Mouse (Mus musculus) large intestine, adult 2 months (tissue): ENCODE measurements around the gene Cic. TPM values are rescaled to one million over a fixed set of nuclear protein-coding genes. Genes with fewer than 3 reads are reported as not detected.
"Not testable (repeated sequence)": the region's sequence is repeated elsewhere in the genome, so short reads cannot be mapped to it uniquely, and the experiment has no call there.

Experiments
- DNase-seq: peaks from one replicate; pipeline ENCODE4 v3.0.0-alpha.2; 2012; ENCODE audit warnings: low read depth, low spot score
- WGBS: fragments of 180-500 bp; shearing (Covaris S2); methylation state at CpG from one replicate; pipeline ENCODE4 v1.1.7; 2018; 5-methylcytosine and 5-hydroxymethylcytosine counted together
- polyA plus RNA-seq: library from polyadenylated mRNA; depleted of rRNA; stranded (reverse); fragments of >200 nt; gene quantifications from 2 replicates; pipeline ENCODE4 v1.2.3, GENCODE M21; 2012

Gene Cic
- polyA plus RNA-seq, 1 experiment: 44.3 TPM

DNA sequence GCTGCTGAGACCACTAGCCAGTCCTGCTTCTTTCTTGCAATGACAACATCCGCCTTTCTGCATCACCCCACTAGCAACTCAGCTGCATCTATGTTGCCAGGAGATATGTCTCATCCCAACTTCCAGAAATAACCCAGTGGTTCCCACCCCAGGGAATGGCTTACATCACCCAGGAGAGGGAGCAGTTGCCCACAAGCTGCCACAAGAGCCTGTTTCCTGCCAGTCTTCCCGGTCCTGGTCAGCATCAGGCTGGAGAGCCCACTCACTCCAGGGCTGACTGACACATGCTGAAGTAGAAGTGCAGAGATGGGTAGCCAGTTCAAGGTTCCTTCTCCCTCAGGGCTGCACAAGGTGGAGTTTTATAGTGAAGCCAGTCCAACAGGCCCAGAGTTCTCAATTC is 26.4 kb upstream of the Cic start:
- no peak for DNase-seq
- WGBS: 36% methylated on average over 2 of the region's 2 CpGs

DNA sequence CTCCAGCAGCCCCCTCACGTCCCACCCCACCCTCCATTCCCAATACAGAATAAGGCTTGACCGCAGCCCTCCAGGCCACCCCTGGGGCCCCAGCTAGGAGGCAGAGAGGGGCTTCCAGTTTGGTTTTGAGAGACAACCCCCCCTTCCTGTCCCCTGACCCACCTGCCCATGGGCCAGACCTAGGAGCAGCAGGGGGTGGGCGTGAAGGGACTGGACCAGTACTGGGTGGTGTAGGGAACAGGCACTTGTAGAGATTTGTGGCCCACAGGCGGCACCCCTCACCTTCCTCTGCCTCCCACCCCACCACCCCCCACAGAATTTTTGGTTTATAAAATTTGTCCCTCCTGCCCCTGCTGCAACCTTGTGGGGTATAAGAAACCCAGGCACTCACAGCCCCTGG is 24.1 kb upstream of the Cic start:
- 80% methylated on average over 4 of the region's 4 CpGs for WGBS
- DNase-seq: no peak

DNA sequence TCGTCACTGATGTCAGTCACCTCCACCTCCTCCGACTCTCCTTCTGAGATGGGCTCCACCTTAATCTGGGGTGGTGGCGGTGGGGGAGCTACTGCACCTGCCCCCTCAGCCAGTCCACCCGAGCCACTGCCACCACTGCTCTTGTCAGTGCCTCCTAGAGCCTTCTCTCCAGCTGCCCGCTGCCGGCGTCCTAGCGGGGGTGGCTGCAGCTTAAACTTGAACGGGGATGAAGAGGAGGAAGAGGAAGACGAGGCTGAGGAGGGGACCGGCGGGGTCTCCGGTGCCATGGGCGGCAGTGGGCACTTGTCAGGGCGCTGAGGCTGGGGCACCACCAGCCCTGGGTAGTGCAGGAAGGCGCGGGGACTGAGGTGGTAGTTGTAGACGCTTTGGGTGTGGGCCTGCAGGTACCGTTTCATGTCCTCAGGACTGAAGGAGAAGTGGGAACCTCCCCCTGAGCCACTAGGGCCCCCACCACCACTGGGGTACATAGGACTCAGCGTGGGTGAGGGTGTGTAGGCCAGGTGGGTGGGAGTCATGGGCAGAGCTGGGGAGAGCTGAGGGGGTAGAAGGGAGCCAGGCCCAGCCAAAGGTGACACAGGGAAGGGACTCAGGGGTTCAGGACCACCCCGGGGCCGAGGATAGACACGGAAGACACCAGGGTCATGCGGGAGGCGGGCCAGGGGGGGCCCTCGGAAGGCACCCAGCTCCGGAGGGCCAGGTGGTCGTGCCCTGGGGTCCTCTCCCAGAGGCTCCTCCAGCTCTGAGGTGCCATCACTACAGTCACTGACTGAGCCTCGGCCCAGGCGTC is 22.7 kb upstream of the Cic start:
- DNase-seq: no peak
- 89% methylated on average over 30 of the region's 30 CpGs for WGBS

DNA sequence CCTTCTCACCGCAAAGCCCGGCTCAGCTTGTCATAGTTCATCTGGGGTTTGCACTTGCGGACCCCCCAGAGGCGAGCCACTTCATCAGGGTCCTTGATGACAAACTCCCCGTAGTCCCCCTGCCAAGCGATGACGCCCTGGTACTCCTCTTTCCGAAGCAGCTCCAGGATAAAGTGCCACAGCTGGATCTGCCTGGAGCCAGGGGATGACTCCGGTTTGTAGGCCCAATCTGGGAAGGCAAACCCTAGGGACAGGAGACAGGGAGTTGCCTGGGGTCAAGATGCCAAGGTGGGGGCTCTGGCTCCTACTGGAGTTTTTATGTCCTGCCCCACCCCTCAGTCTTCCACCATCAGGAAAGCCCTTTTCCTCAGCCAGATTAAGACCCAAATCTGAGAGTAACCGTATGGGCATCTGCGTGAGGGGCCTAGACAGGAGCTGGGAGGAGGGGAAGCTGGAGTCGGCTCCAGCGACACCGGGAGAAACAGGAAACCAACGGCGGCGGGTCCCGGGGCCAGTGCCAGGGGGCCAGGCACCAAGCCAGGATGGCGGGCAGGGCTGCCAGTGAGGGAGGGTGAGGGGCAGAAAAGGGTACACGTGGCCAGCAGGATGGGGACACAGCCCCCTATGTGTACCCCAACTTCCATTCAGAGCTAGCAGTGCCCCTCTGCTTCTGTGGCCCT is 21.3 kb upstream of the Cic start:
- WGBS: 40% methylated on average over 20 of the region's 20 CpGs
- DNase-seq: no peak

DNA sequence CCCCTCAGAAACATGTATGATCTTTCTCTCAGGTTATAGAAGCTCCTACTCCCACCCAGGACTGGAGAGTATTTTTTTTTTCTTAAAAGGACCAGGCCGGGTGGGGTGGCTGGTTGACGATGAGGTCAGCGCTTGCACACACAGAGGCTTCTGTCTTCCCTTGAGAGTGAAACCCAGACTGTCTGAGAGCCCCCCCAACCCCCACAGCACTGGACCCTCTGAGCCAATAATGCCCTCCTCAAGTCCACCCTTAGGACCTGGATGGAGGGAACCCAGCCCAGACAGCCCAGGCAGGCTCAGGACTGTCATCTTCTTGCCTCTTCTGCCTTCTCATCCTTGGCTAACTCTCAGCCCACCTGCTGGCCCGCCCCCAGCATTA is 20.8 kb upstream of the Cic start:
- 22% methylated on average over 4 of the region's 4 CpGs for WGBS
- DNase-seq: no peak

DNA sequence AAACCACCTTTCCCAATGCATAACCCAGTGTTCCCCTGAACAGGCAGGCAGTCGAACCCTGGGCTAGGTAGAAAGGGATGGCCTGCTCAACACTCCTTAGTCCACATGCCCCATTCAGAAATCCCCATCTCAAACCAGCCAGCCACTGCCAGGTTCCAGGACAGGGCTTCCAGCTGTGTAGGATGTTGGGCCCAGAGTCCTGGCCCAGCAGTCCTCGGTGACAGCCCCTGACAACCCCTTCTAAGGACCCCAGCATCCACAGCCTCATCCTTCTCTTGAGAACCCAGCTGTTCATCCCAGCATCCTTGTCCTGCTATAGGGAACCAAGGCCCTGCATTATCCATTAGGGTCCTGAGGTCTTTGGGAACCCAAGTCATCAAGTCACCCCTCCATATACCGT is 20.0 kb upstream of the Cic start:
- 21% methylated on average over 3 of the region's 3 CpGs for WGBS
- no peak for DNase-seq

DNA sequence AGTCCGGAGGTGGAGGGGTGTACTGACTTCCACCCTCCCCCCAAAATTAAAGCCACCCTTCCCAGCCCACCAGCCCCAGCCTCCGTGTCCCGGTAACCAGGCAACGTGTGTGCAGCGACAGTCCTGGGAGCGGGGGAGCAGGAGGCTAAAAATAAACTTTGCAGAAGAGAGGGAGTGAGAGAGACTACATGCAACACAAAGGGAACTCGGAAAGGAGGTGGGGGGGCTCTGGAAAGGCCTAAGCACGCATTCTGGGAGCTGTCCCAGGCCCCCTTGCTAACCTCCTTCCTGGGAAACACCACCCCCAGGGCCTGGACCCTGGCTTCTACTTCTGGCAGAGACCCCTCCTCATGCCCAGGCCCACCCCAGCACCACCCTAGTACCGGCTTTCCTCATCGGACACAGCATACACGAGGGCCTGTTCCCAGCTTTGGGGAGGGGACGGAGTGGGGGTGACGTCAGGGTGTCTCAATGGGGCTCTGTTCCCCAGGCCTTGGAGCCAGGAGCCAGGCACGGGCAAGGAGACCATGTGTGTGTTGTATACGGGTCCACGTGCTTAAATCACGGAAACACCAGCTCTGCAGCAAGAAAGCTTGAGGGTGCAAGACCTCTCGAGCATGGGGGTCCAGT is 19.4 kb upstream of the Cic start:
- DNase-seq: no peak

DNA sequence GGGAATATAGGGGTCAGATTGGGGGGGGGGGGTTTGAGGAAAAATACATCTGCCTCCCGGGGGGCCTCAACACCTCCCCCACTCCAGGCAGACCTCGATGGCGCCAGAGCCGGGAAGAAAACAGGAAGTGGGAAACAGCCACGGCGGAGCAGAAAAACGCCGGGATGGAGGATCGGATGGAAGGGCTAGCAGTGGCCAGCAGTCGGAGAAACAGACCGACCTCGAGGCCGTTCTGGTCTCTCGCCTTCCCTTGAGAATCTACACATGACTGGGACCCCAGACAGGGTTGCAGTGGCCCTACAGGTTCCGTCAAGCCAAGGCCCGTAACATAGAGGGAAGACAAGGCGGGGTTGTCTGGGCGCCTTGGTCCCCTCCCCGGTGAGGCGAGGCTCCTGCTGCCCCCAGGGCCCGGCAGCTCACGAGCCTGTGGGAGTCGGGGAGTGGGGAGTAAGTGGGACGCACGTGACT is 18.6 kb upstream of the Cic start:
- WGBS: 1% methylated on average over 25 of the region's 25 CpGs
- no peak for DNase-seq

More for the DNA sequence above, 19.4 kb upstream of the Cic start:
- 11% methylated on average over 18 of the region's 18 CpGs for WGBS

DNA sequence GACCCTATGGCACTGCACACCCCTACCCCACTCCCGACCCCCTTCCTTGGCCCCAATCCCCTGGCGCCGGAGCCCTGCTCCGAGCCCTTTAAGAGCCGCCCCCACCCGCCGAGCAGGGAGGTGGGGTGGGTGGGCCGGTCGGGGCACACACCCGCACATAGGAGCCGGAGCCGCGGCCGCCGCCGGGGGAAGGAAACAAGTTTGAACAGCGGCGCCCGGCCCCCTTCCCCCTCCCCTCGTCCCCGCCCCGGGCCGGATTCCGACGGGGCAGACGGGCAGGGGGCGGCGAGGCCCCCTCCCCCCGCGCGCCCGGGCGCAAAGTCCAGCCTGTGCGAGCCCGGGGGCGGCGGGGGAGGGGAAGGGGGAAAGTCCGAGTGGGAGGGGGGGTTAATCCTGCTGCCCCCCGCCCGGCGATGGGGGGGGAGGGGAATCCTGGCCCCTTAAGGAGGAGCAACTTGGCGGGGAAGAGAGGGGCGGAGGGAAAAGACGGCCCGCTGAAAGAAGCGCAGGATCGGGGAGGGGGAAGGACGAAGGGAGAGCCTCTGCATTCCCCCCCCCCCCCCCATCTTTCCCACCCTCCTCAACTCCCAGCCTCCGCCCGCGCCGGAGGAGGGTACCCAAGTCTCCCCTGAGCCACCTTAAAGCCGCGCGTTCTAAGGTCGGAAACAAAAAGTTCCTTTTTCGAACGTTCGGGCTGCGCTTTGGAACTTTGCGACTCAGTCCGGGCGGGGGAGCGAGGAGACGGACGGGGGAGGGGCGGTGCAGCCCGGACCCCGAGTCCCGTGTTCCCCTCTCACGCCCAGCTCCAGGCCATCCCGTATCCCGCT is 18.0 kb upstream of the Cic start:
- no peak for DNase-seq

DNA sequence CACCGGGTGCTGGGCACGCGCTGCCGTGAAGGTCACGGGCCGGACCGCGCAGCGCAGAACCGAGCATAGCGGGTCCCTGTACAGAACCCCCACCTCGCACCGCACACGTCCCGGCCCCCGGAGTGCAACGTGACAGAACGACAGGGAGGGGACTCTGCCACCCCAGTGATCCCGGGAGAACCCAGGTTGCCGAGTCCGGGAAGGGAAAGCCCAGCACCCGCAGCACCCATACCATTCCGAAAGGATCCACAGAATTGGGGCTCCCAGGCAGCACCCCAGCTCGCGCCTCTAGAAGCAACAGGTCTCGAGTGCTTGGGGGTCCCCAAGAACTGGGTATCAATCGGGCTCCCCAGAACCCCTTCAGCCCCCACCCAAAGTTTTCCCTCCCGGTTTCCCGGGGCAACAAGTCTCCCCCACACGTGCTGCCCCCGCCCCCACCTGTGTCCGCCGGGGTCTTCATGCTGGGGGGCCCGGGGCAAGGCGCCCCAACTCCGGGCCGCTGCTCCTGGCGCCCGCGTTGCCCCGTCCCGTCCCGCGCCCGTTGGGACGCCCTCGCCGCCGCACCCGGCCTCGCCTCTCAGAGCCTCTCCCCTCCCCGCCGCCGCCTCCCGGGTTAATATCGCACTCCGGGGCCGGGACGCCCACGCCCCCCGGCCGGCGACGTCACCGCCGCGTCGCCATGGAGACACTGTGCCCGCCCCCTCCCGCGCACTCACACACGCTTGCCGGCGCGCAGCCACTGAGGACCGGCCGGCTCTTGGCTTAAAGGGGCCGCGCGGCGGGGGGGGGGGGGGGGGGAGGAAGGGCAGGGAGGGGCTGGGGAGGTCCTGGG is 17.1 kb upstream of the Cic start, which contains the start of gene Erf:
Gene Erf (minus strand): TSS at position 621 of the 832 bp plus-strand sequence.
- WGBS: under 1% methylated on average over 80 of the region's 81 CpGs
- DNase-seq: no peak

More for the DNA sequence above, 18.0 kb upstream of the Cic start:
- WGBS: under 1% methylated on average over 61 of the region's 73 CpGs

DNA sequence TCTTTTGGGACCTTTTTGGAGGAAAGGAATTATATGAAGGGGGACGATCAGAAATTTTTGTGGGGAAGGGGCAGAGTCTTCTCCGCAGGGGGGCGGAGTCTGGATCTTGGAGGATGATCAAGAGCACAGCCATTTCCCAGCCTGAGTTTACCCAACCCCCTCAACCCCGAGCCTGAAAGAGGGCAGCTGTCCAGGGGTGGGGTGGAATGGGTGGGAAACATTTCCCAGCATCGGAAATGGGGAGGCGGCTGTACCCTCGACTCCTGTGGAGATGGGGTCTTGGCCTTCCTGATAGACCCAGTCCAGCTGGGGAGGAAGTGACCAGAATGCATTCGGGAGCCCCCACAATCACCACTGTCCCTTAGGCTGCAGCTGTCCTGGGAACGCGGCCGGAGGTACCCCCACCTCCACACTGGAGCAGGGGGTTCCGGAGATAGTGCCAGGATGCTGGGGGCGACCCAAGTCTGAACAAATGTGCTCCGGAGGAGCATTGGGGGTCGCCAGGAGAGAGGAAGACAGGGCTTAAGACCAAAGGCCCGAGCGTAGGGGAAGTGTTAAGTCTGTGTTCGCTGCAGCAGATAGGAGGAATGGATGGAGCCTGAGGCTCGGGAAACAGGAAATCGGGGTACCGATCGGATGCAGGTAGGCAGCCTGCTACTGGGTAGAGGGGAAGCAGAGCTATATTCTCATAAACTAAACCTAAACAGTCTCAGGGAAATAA is 16.3 kb upstream of the Cic start:
- DNase-seq: no peak
- WGBS: 19% methylated on average over 22 of the region's 22 CpGs

DNA sequence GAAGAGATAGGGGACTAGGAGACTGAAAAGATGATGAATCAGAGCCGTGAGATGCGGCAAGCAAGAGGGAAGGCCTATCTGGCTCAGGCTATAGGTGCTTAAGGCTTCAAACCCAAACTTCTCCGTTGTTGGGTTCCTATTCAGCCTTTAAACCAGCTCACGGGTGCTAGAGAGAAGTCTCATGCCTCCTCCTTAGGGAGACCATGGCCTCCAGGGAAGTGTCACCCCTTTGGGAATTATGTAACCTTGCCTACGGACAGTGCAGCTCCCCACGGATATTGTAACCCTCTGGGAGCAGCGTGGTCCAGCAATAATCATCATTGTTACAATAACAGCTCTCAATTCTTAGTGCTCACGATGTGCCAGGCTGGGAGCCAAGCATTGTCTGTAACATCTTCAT is 15.7 kb upstream of the Cic start:
- DNase-seq: no peak
- WGBS: 49% methylated on average over 8 of the region's 8 CpGs

DNA sequence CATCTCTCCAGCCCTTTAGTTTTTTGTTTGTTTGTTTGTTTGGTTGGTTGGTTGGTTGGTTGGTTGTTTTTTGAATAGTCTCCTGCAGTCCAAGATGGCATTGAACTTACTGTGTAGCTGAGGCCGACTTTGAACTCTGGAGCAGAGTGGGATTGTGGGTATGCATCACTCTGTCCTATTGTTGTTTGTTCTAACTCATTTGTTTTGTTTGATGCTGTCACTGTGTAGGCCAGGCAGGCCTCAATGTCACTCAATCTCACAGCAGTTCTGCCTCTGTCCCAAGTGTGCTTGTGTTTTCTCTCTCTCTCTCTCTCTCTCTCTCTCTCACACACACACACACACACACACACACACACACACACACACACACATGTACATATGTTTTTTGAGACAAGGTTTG is 5.6 kb upstream of the Cic start:
- no peak for DNase-seq
- 70% methylated on average over 1 of the region's 1 CpGs for WGBS

DNA sequence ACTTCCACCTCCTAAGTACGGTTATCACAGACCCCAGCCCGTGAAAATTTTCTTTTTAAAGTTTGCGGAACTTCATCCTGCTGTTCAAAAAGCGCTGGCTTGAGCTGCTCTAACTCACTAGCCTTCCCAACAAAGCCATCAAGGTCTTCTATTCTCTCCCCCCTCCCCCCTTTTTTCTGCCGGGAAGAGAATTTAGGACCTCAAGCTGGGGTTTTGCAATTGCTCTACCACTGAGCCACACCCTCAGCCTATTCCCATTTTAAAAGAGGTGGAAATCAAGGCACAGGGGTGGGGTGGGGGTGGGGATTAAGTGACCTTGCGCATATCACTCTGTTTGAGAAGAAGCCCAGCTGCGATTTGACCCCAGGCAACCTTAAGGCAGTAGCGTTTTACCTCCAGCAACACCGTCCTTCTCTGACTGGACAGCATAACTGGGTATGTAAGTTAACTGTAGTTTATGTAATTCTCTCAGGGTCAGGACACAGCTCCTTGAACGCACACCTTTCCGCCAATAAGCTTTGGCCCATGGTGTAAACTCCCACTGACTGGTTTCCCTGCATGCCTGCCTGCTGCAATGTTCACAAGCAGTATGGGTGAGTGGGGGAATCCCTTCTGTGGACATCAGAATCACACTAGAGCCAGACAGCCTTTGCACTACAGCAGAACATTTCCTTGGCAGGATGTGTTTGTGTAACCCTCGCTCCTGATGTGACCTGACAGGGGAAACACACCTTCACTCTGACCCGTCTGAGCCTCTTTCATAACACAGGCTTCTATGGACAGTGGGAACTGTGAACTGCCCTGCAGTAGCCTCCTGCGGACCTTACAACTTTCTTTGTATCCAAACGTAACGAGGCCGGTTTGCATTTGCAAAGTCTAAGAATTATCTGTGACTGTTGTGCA is 3.3 kb upstream of the Cic start:
- DNase-seq: no peak

DNA sequence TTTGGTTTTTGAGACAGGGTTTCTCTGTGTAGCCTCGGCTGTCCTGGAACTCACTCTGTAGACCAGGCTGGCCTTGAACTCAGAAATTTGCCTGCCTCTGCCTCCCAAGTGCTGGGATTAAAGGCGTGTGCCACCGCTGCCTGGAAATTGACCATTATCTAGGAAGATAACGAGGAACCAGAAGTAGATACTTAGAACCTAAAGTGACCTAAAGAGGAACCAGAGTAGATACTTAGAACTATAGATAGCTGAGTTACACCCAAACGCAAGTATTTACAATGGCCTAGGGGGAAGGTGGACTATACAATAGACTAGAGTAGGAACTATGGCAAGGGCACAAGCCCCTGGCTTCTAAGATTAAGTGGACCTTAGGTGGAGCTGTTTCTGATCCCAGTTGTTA is 1.8 kb upstream of the Cic start:
- WGBS: 82% methylated on average over 5 of the region's 5 CpGs
- DNase-seq: not testable (repeated sequence)

More for the DNA sequence above, 3.3 kb upstream of the Cic start:
- 60% methylated on average over 17 of the region's 17 CpGs for WGBS

DNA sequence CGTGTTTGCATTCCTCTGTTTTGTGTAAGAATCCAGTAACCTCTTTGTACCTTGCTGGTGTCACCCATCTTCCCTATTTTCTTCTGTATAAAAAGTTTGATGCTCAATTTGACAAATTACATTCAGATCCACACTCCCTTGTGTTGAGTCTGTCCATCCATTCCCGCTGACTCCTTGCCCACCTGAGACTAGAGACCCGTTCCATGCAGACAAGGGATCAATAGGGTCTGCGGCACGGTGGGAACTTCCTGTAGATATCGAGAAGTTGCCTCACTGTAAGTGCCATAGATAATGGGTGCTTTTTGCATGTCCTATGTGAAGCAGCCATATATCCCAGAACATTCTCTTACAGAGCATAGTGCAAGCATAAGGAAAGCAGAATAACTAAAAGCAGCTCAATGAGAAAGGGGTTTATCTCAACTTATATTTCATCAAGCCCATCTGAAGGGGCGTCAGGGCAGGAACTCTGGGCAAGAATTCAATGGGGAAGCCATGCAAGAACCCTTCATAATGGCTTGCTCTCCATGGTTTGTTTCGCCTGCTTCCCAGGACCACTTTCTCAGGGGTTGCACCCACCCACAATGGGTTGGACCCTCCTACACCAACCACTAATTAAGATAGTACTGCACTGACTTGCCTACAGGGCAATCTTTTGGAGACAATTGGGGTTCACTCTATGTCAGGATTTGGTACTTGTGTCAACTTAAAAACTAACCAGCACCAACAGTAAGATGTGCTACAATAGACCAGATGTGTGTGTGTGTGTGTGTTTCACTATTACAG is 1.1 kb upstream of the Cic start:
- DNase-seq: no peak
- 91% methylated on average over 8 of the region's 8 CpGs for whole genome bisulfite sequencing
